Mouse (Mus musculus) right cerebral cortex, postnatal 14 days (tissue): Measurements from ENCODE around the gene Atg4d.
A peak's percentile ranks its signal among the peaks of the same experiment; 100 is the strongest.
"Not testable (repeated sequence)": the region's sequence is repeated elsewhere in the genome, so short reads cannot be mapped to it uniquely, and the experiment has no call there.

ENCODE experiments used
- DNase-seq: peaks from one replicate; pipeline ENCODE4 v3.0.0; 2022

The Atg4d gene

GRCm38 (mm10) chr9:21315421-21315820 is 50.3 kb downstream of the Atg4d start:
- DNase-seq: no peak

GRCm38 (mm10) chr9:21316696-21317095 is 51.6 kb downstream of the Atg4d start:
- DNase-seq: no peak

GRCm38 (mm10) chr9:21318792-21319191 is 53.7 kb downstream of the Atg4d start:
- no peak for DNase-seq

- no peak for DNase-seq
Measured at GRCm38 (mm10) chr9:21319503-21319902, 54.4 kb downstream of the Atg4d start.

- no peak for DNase-seq
Measured at GRCm38 (mm10) chr9:21320280-21320618, 55.2 kb downstream of the Atg4d start.

GRCm38 (mm10) chr9:21320619-21321512 is 55.8 kb downstream of the Atg4d start, which contains the start of gene Slc44a2:
TSS of gene Slc44a2 (plus strand) at chr9:21320698.
- DNase-seq: peak; percentile 67

- peak; percentile 32 for DNase-seq
Measured at GRCm38 (mm10) chr9:21321513-21321835, 56.4 kb downstream of the Atg4d start.

- DNase-seq: no peak
Measured at GRCm38 (mm10) chr9:21322211-21322916, 57.3 kb downstream of the Atg4d start.

GRCm38 (mm10) chr9:21322917-21323297 is 57.8 kb downstream of the Atg4d start:
- not testable (repeated sequence) for DNase-seq

GRCm38 (mm10) chr9:21324269-21324668 is 59.2 kb downstream of the Atg4d start:
- no peak for DNase-seq
